Mouse (Mus musculus) testis, adult 2 months (tissue): ENCODE measurements around the gene Zfp697.
"Not testable (repeated sequence)": the region's sequence is repeated elsewhere in the genome, so short reads cannot be mapped to it uniquely, and the experiment has no call there.

Source experiments
- CTCF ChIP-seq: fragments of 200-500 bp; IDR thresholded peaks from 2 replicates; pipeline ENCODE4 v1.5.1; 2012; ENCODE audit warnings: low read depth, mild to moderate bottlenecking, inconsistent platforms, low read length, moderate library complexity; ENCODE audit not compliant: control insufficient read depth, insufficient read depth, insufficient replicate concordance
- POLR2A ChIP-seq: fragments of 200-500 bp; IDR thresholded peaks from 2 replicates; pipeline ENCODE4 v1.6.1; 2012; ENCODE audit warnings: low read depth, mild to moderate bottlenecking, inconsistent platforms, low read length, moderate library complexity; ENCODE audit not compliant: control insufficient read depth

- not testable (repeated sequence) for TF ChIP-seq POLR2A, CTCF
Measured at GRCm38 (mm10) chr3:98547641-98548040, 165.4 kb downstream of the Zfp697 start.
